Mouse (Mus musculus): ENCODE measurements around the gene Oprl1. TPM values are rescaled to one million over a fixed set of nuclear protein-coding genes. Genes with fewer than 3 reads are reported as not detected.

The Oprl1 gene
- polyA plus RNA-seq, 1 experiment from 2014 or later, result 64.1 TPM

GRCm38 (mm10) chr2:181687586-181687985, 27.2 kb upstream of the Oprl1 start:
- Histone ChIP-seq H3K9ac (replicated peaks; ENCODE audit: low read depth, low read length) (no peak overlapping the region), H3K36me3 (ENCODE audit: control insufficient read depth, insufficient read depth) (peaks cover 14% of the 10 kb centered on the region), H3K4me2 (ENCODE audit: low read length) (no peak overlapping the region), H3K4me1 (replicated peaks; ENCODE audit: control insufficient read depth, insufficient read depth, low read length) (peaks cover 3% of the 10 kb centered on the region), H3K27ac (ENCODE audit: low read length) (no peak overlapping the region), H3K4me3 (replicated peaks; ENCODE audit: low read length) (no peak overlapping the region), H3K9me3 (ENCODE audit: control insufficient read depth, low read length) (no peaks in the 10 kb centered on the region), H3K27me3 (replicated peaks; ENCODE audit: control insufficient read depth, insufficient read depth, low read length) (no peaks in the 10 kb centered on the region)
- WGBS, result 93% methylated on average over 8 of the region's 8 CpGs
- ATAC-seq, result no peak

- H3K9ac ChIP-seq (replicated peaks; ENCODE audit: low read depth, low read length), result no peak overlapping the region
- no peaks in the 10 kb centered on the region for H3K9me3 ChIP-seq (ENCODE audit: control insufficient read depth, low read length)
- H3K4me3 ChIP-seq (replicated peaks; ENCODE audit: low read length), result no peak overlapping the region
- H3K27me3 ChIP-seq (replicated peaks; ENCODE audit: control insufficient read depth, insufficient read depth, low read length), result no peaks in the 10 kb centered on the region
- ATAC-seq, result no peak
- H3K4me1 ChIP-seq (replicated peaks; ENCODE audit: control insufficient read depth, insufficient read depth, low read length), result peaks cover 15% of the 10 kb centered on the region
- H3K27ac ChIP-seq (ENCODE audit: low read length), result no peak overlapping the region
- no peak overlapping the region for H3K4me2 ChIP-seq (ENCODE audit: low read length)
- H3K36me3 ChIP-seq (ENCODE audit: control insufficient read depth, insufficient read depth), result peaks cover 14% of the 10 kb centered on the region
- 91% methylated on average over 10 of the region's 10 CpGs for WGBS
These were observed 25.2 kb upstream of the Oprl1 start for GRCm38 (mm10) chr2:181689466-181690160.

GRCm38 (mm10) chr2:181691083-181691482, 23.7 kb upstream of the Oprl1 start:
- Histone ChIP-seq H3K9ac (replicated peaks; ENCODE audit: low read depth, low read length) (no peak overlapping the region), H3K4me3 (replicated peaks; ENCODE audit: low read length) (no peak overlapping the region), H3K4me1 (replicated peaks; ENCODE audit: control insufficient read depth, insufficient read depth, low read length) (peaks cover 15% of the 10 kb centered on the region), H3K4me2 (ENCODE audit: low read length) (no peak overlapping the region), H3K27me3 (replicated peaks; ENCODE audit: control insufficient read depth, insufficient read depth, low read length) (no peaks in the 10 kb centered on the region), H3K27ac (ENCODE audit: low read length) (no peak overlapping the region), H3K9me3 (ENCODE audit: control insufficient read depth, low read length) (no peaks in the 10 kb centered on the region), H3K36me3 (ENCODE audit: control insufficient read depth, insufficient read depth) (peaks cover 11% of the 10 kb centered on the region)
- ATAC-seq, result no peak
- 91% methylated on average over 6 of the region's 6 CpGs for WGBS

- Histone ChIP-seq H3K4me2 (ENCODE audit: low read length) (no peak overlapping the region), H3K4me1 (replicated peaks; ENCODE audit: control insufficient read depth, insufficient read depth, low read length) (peaks cover 15% of the 10 kb centered on the region), H3K4me3 (replicated peaks; ENCODE audit: low read length) (no peak overlapping the region), H3K27me3 (replicated peaks; ENCODE audit: control insufficient read depth, insufficient read depth, low read length) (no peaks in the 10 kb centered on the region), H3K27ac (ENCODE audit: low read length) (no peak overlapping the region), H3K36me3 (ENCODE audit: control insufficient read depth, insufficient read depth) (peaks cover 11% of the 10 kb centered on the region), H3K9me3 (ENCODE audit: control insufficient read depth, low read length) (no peaks in the 10 kb centered on the region), H3K9ac (replicated peaks; ENCODE audit: low read depth, low read length) (no peak overlapping the region)
- WGBS, result 88% methylated on average over 4 of the region's 4 CpGs
- no peak for ATAC-seq
These were observed 23.2 kb upstream of the Oprl1 start for GRCm38 (mm10) chr2:181691571-181691970.

- Histone ChIP-seq H3K4me3 (replicated peaks; ENCODE audit: low read length) (no peak overlapping the region), H3K36me3 (ENCODE audit: control insufficient read depth, insufficient read depth) (peaks cover 11% of the 10 kb centered on the region), H3K9ac (replicated peaks; ENCODE audit: low read depth, low read length) (no peak overlapping the region), H3K27me3 (replicated peaks; ENCODE audit: control insufficient read depth, insufficient read depth, low read length) (no peaks in the 10 kb centered on the region), H3K27ac (ENCODE audit: low read length) (no peak overlapping the region), H3K4me2 (ENCODE audit: low read length) (no peak overlapping the region), H3K9me3 (ENCODE audit: control insufficient read depth, low read length) (no peaks in the 10 kb centered on the region), H3K4me1 (replicated peaks; ENCODE audit: control insufficient read depth, insufficient read depth, low read length) (peaks cover 15% of the 10 kb centered on the region)
- no peak for ATAC-seq
- WGBS, result 90% methylated on average over 3 of the region's 3 CpGs
These were observed 22.5 kb upstream of the Oprl1 start for GRCm38 (mm10) chr2:181692304-181692703.

- Histone ChIP-seq H3K27me3 (replicated peaks; ENCODE audit: control insufficient read depth, insufficient read depth, low read length) (no peaks in the 10 kb centered on the region), H3K9ac (replicated peaks; ENCODE audit: low read depth, low read length) (peak within 1 kb of the TSS; percentile 83), H3K27ac (ENCODE audit: low read length) (peak within 1 kb of the TSS; percentile 51; the same call in 1 of the 2 replicates), H3K36me3 (ENCODE audit: control insufficient read depth, insufficient read depth) (peaks cover 5% of the 10 kb centered on the region), H3K4me3 (replicated peaks; ENCODE audit: low read length) (peak within 1 kb of the TSS; percentile 74), H3K9me3 (ENCODE audit: control insufficient read depth, low read length) (no peaks in the 10 kb centered on the region), H3K4me1 (replicated peaks; ENCODE audit: control insufficient read depth, insufficient read depth, low read length) (peaks cover 15% of the 10 kb centered on the region), H3K4me2 (ENCODE audit: low read length) (peak within 1 kb of the TSS; percentile 82)
- ATAC-seq, result peak; percentile 84
- WGBS, result 0% methylated on average over 68 of the region's 75 CpGs
These were observed 21.2 kb upstream of the Oprl1 start, which contains the start of gene Rgs19 for GRCm38 (mm10) chr2:181693339-181694280. Gene Rgs19, minus strand, starts transcription at chr2:181693977.

- no peak for ATAC-seq
- Histone ChIP-seq H3K27me3 (replicated peaks; ENCODE audit: control insufficient read depth, insufficient read depth, low read length) (no peaks in the 10 kb centered on the region), H3K36me3 (ENCODE audit: control insufficient read depth, insufficient read depth) (peaks cover under 1% of the 10 kb centered on the region; the same call in 1 of the 2 replicates), H3K4me1 (replicated peaks; ENCODE audit: control insufficient read depth, insufficient read depth, low read length) (peaks cover 15% of the 10 kb centered on the region), H3K4me2 (ENCODE audit: low read length) (peak overlapping the region; percentile 82), H3K4me3 (replicated peaks; ENCODE audit: low read length) (no peak overlapping the region), H3K9me3 (ENCODE audit: control insufficient read depth, low read length) (no peaks in the 10 kb centered on the region), H3K9ac (replicated peaks; ENCODE audit: low read depth, low read length) (no peak overlapping the region), H3K27ac (ENCODE audit: low read length) (no peak overlapping the region)
- 85% methylated on average over 3 of the region's 3 CpGs for WGBS
These were observed 20.2 kb upstream of the Oprl1 start for GRCm38 (mm10) chr2:181694581-181694980.

GRCm38 (mm10) chr2:181695776-181696175, 19.0 kb upstream of the Oprl1 start:
- Histone ChIP-seq H3K9ac (replicated peaks; ENCODE audit: low read depth, low read length) (no peak overlapping the region), H3K4me1 (replicated peaks; ENCODE audit: control insufficient read depth, insufficient read depth, low read length) (peaks cover 15% of the 10 kb centered on the region), H3K27me3 (replicated peaks; ENCODE audit: control insufficient read depth, insufficient read depth, low read length) (no peaks in the 10 kb centered on the region), H3K4me2 (ENCODE audit: low read length) (no peak overlapping the region), H3K36me3 (ENCODE audit: control insufficient read depth, insufficient read depth) (no peaks in the 10 kb centered on the region), H3K4me3 (replicated peaks; ENCODE audit: low read length) (no peak overlapping the region), H3K9me3 (ENCODE audit: control insufficient read depth, low read length) (no peaks in the 10 kb centered on the region), H3K27ac (ENCODE audit: low read length) (no peak overlapping the region)
- no peak for ATAC-seq
- WGBS, result 75% methylated on average over 1 of the region's 1 CpGs

GRCm38 (mm10) chr2:181696801-181697420, 17.9 kb upstream of the Oprl1 start:
- no peaks in the 10 kb centered on the region for H3K27me3 ChIP-seq (replicated peaks; ENCODE audit: control insufficient read depth, insufficient read depth, low read length)
- ATAC-seq, result no peak
- H3K36me3 ChIP-seq (ENCODE audit: control insufficient read depth, insufficient read depth), result no peaks in the 10 kb centered on the region
- H3K4me3 ChIP-seq (replicated peaks; ENCODE audit: low read length), result no peak overlapping the region
- 79% methylated on average over 33 of the region's 33 CpGs for WGBS
- no peak overlapping the region for H3K27ac ChIP-seq (ENCODE audit: low read length)
- no peaks in the 10 kb centered on the region for H3K9me3 ChIP-seq (ENCODE audit: control insufficient read depth, low read length)
- H3K4me2 ChIP-seq (ENCODE audit: low read length), result no peak overlapping the region
- H3K4me1 ChIP-seq (replicated peaks; ENCODE audit: control insufficient read depth, insufficient read depth, low read length), result peaks cover 15% of the 10 kb centered on the region
- no peak overlapping the region for H3K9ac ChIP-seq (replicated peaks; ENCODE audit: low read depth, low read length)
